Mouse (Mus musculus) brain, embryonic 14.5 days (tissue): ENCODE measurements around the gene Macrod2.

ENCODE experiments used
- CTCF ChIP-seq: fragments of 200-500 bp; IDR thresholded peaks from 2 replicates; pipeline ENCODE4 v1.5.1; 2012; ENCODE audit warnings: inconsistent platforms, mild to moderate bottlenecking, moderate library complexity, borderline replicate concordance; ENCODE audit not compliant: insufficient read depth, insufficient read length; ENCODE audit errors: extremely low read depth
- POLR2A ChIP-seq: fragments of 200-500 bp; IDR thresholded peaks from 2 replicates; pipeline ENCODE4 v1.6.1; 2012; ENCODE audit warnings: mild to moderate bottlenecking, inconsistent platforms, borderline replicate concordance; ENCODE audit not compliant: poor library complexity, insufficient read depth, insufficient read length, severe bottlenecking; ENCODE audit errors: extremely low read depth

GRCm38 (mm10) chr2:141617721-141618120 is 1222.6 kb downstream of the Macrod2 start:
- no peak for TF ChIP-seq POLR2A
- no peak for TF ChIP-seq CTCF
